Mouse (Mus musculus) liver, adult 2 months (tissue): ENCODE measurements around the gene Trip6.

Experiments
- CTCF ChIP-seq: fragments of 200-500 bp; IDR thresholded peaks from 2 replicates; pipeline ENCODE4 v1.5.1; 2011; ENCODE audit warnings: low read depth, low read length, control low read depth
- POLR2A ChIP-seq: fragments of 200-500 bp; IDR thresholded peaks from 2 replicates; pipeline ENCODE4 v1.6.1; 2011; ENCODE audit warnings: low read length, control low read depth; ENCODE audit not compliant: insufficient read depth; ENCODE audit errors: extremely low read depth

DNA sequence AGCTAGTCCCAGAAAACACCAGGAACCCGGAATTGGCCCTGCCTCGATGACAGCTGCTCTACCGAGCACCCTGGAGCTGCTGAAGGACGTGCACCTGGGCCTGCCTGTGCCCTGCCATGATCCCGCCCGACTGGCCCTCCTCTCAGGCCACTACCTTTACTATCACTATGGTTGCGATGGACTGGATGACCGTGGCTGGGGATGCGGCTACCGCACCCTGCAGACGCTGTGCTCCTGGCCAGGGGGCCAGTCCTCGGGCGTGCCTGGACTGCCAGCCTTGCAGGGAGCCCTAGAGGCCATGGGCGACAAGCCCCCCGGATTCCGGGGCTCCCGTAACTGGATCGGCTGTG lies 19.5 kb downstream of the Trip6 start:
- TF ChIP-seq CTCF (no peak), POLR2A (no peak)
